Mouse (Mus musculus) liver, embryonic 14.5 days (tissue): ENCODE results near the gene Necab2.

ENCODE experiments used
- CTCF ChIP-seq: IDR thresholded peaks from 2 replicates; pipeline ENCODE4 v1.5.1; 2016; ENCODE audit warnings: antibody characterized with exemption, low read depth, control low read depth
- EP300 ChIP-seq: IDR thresholded peaks from 2 replicates; pipeline ENCODE4 v1.6.1; 2016; ENCODE audit warnings: antibody characterized with exemption, low read depth

DNA sequence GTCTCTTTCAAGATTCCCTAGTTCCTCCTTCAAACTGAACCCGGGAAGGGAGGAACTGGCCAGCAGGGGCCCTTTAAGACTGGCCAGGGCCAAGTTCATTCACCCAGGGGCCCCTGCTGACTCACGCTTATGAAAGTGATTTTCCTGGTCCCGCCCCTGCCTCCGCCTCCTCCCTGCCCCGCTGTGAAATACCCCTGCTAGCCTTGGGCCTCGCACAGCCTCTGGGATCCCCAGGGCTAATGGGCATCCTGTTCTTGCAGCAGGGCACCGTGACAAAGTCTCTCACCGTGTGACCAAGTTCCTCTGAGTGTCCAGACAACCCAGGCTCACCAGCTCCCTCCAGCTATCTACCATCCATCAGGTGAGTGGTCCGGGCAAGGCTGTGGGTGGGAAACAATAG lies 9.6 kb upstream of the Necab2 start:
- TF ChIP-seq CTCF, result no peak
- no peak for TF ChIP-seq EP300
